Comparison of ENCODE assay signal across 34 mouse cellular contexts in genomic region chr7:30721286-30721685, GRCm38 (mm10). TPM values are rescaled to one million over a fixed set of nuclear protein-coding genes. Genes with fewer than 3 reads are reported as not detected.
DNase-seq lines count a peak whose midpoint lies in the region; ATAC-seq and TF ChIP-seq lines count a peak whose summit lies in the region.
"Had no signal": no experiment of that assay in that cellular context is flagged by ENCODE, and none has a peak within 500 bp of the region (broad histone marks: within the 10 kb centered on the region; RNA-seq: fewer than 3 reads in every experiment).

No protein-coding gene starts in this region.

- intact Hi-C loops in left cerebral cortex, postnatal 4 days (cut with DNase I), result no loop called here

- no peak for ATAC-seq in liver, embryonic 11.5 days (replicated peaks; ENCODE audit: low FRiP score)
- ATAC-seq: forebrain, embryonic 13.5 days; intestine, embryonic 16.5 days; liver, embryonic 12.5 days; liver, postnatal 0 days; Patski had no signal

- no peaks in the 10 kb centered on the region; the same call in 1 of the 2 replicates for H3K4me1 ChIP-seq in cerebellum, adult 2 months (ENCODE audit: control insufficient read depth, insufficient read depth, low read length)
- peaks cover 13% of the 10 kb centered on the region for H3K4me1 ChIP-seq in liver, embryonic 11.5 days (replicated peaks; ENCODE audit: control insufficient read depth, insufficient read depth, low read length)

- H3K9me3 ChIP-seq in liver, embryonic 11.5 days (ENCODE audit: control insufficient read depth, low read length), result no peaks in the 10 kb centered on the region
- H3K9me3 ChIP-seq: forebrain, embryonic 13.5 days; heart, embryonic 10.5 days; heart, embryonic 15.5 days; limb, embryonic 13.5 days; liver, embryonic 12.5 days had no signal

- DNase-seq in cerebellum, adult 2 months, result peak; percentile 36 to 63
- DNase-seq in cerebellum, adult 11 months, result no peak
- DNase-seq in left cerebral cortex, postnatal 4 days, result peak; percentile 61
- DNase-seq in left cerebral cortex, adult 9 months (ENCODE audit: low spot score in 2 of 2), result no peak
- peak; percentile 56 for DNase-seq in brain, adult 2 months (ENCODE audit: low read depth, low spot score)
- DNase-seq in cerebellum, postnatal 14 days, result peak; percentile 46 to 63
- no peak for DNase-seq in liver, embryonic 11.5 days (ENCODE audit: low spot score)
- DNase-seq: adrenal gland, postnatal 10 days; gastrocnemius, postnatal 25 days; heart, adult 11 months; kidney, adult 9 months; kidney, postnatal 10 days; layer of hippocampus, adult 9-11 months; liver, postnatal 0 days; lung, postnatal 36 days; thymus, adult 2 months; thymus, postnatal 36 days had no signal

- H3K27me3 ChIP-seq in cerebellum, adult 2 months (ENCODE audit: control insufficient read depth, insufficient read depth, low read length), result no peaks in the 10 kb centered on the region
- peaks cover 9% of the 10 kb centered on the region for H3K27me3 ChIP-seq in liver, embryonic 11.5 days (replicated peaks; ENCODE audit: control insufficient read depth, insufficient read depth, low read length)

- no peak overlapping the region for H3K4me3 ChIP-seq in cerebellum, adult 2 months (replicated peaks; ENCODE audit: insufficient read depth, low read depth, low read length)
- no peak overlapping the region for H3K4me3 ChIP-seq in liver, embryonic 11.5 days (ENCODE audit: low read depth, low read length)
- H3K4me3 ChIP-seq: erythroblast, embryonic 14.5 days; forebrain, embryonic 13.5 days; heart, embryonic 10.5 days; heart, embryonic 15.5 days; limb, embryonic 13.5 days; liver, embryonic 12.5 days had no signal

- H3K36me3 ChIP-seq in liver, embryonic 11.5 days (ENCODE audit: control insufficient read depth, insufficient read depth, low read length), result no peaks in the 10 kb centered on the region
- H3K36me3 ChIP-seq: heart, embryonic 15.5 days had no signal

- 57% methylated on average over 7 of the region's 7 CpGs for WGBS in cerebellum, adult 2 months
- 89% methylated on average over 7 of the region's 7 CpGs for WGBS in liver, embryonic 11.5 days

- no peak overlapping the region for H3K27ac ChIP-seq in cerebellum, adult 2 months (ENCODE audit: insufficient read depth, low read length)
- no peak overlapping the region for H3K27ac ChIP-seq in liver, embryonic 11.5 days (ENCODE audit: low read depth, low read length)
- H3K27ac ChIP-seq: heart, embryonic 10.5 days; heart, embryonic 15.5 days; limb, embryonic 13.5 days; liver, embryonic 12.5 days had no signal

- no peak for TF ChIP-seq POLR2A in cerebellum, adult 2 months (IDR thresholded peaks at IDR 0.05; ENCODE audit: borderline replicate concordance, insufficient read depth, low read length)

- TF ChIP-seq CTCF in cerebellum, adult 2 months (IDR thresholded peaks at IDR 0.05; ENCODE audit: borderline replicate concordance, insufficient read depth, low read depth, low read length), result no peak

- no peak overlapping the region for H3K9ac ChIP-seq in liver, embryonic 11.5 days (ENCODE audit: low read depth, low read length)
- H3K9ac ChIP-seq: forebrain, embryonic 13.5 days; heart, embryonic 15.5 days; limb, embryonic 13.5 days; liver, embryonic 12.5 days; liver, postnatal 0 days had no signal

- H3K4me2 ChIP-seq in liver, embryonic 11.5 days, result no peak overlapping the region
- H3K4me2 ChIP-seq: forebrain, embryonic 13.5 days; heart, embryonic 15.5 days; limb, embryonic 13.5 days; liver, embryonic 12.5 days; midbrain, embryonic 11.5 days had no signal

RNA-seq across cellular contexts. Expression of gene Tmem147, which starts 8.1 kb away (rescaled TPM):
- polyA plus RNA-seq in cerebellum, adult 2 months (2012; rRNA removed), result 247 TPM in 2 replicates
- 100 to 1,000 TPM; 130 to 146 TPM for total RNA-seq in left cerebral cortex, postnatal 4 days (2021)
- polyA plus RNA-seq in liver, embryonic 11.5 days (2014; fragmentation: Nextera tagmentation; extraction: Ambion mirVana), result 168 and 181 TPM in 2 replicates

RNA-seq across cellular contexts. Expression of gene Atp4a, which starts 9.3 kb away (rescaled TPM):
- polyA plus RNA-seq in cerebellum, adult 2 months (2012; rRNA removed), result 0.33 and 0.39 TPM in 2 replicates
- total RNA-seq in left cerebral cortex, postnatal 4 days (2021), result 1 to 10 TPM; 4.0 to 5.1 TPM
- polyA plus RNA-seq in liver, embryonic 11.5 days (2014; fragmentation: Nextera tagmentation; extraction: Ambion mirVana), result 1.5 and 1.9 TPM in 2 replicates
- total RNA-seq: heart, postnatal 25 days had no signal
- polyA plus RNA-seq: erythroblast, embryonic 14.5 days; Patski had no signal

RNA-seq across cellular contexts. Expression of gene Gapdhs, which starts 22.2 kb away (rescaled TPM):
- polyA plus RNA-seq in cerebellum, adult 2 months (2012; rRNA removed), result not detected in 2 replicates
- total RNA-seq in left cerebral cortex, postnatal 4 days (2021), result not detected
- polyA plus RNA-seq in liver, embryonic 11.5 days (2014; fragmentation: Nextera tagmentation; extraction: Ambion mirVana), result 0.31 and 0.44 TPM in 2 replicates
- total RNA-seq: adrenal gland, postnatal 10 days; gastrocnemius, adult 18-20 months; gastrocnemius, postnatal 25 days; heart, postnatal 25 days; left cerebral cortex, postnatal 25 days; megakaryocyte, adult 5-6 weeks; MEL had no signal
- polyA plus RNA-seq: cortical plate, adult 2 months; erythroblast, embryonic 14.5 days; frontal cortex, adult 2 months; heart, embryonic 15.5 days; liver, embryonic 12.5 days had no signal

RNA-seq across cellular contexts. Expression of gene 2200002J24Rik, which starts 22.6 kb away (rescaled TPM):
- not detected in 2 replicates for polyA plus RNA-seq in cerebellum, adult 2 months (2012; rRNA removed)
- total RNA-seq in left cerebral cortex, postnatal 4 days (2021), result not detected
- polyA plus RNA-seq in liver, embryonic 11.5 days (2014; fragmentation: Nextera tagmentation; extraction: Ambion mirVana), result 0.53 TPM in 1 of 2 replicates, not detected in the other
- total RNA-seq: gastrocnemius, adult 18-20 months; gastrocnemius, postnatal 25 days; heart, postnatal 25 days; left cerebral cortex, postnatal 25 days; megakaryocyte, adult 5-6 weeks; MEL had no signal
- polyA plus RNA-seq: cortical plate, adult 2 months; erythroblast, embryonic 14.5 days; forebrain, embryonic 13.5 days; frontal cortex, adult 2 months; hindbrain, embryonic 11.5 days; limb, embryonic 13.5 days; midbrain, embryonic 11.5 days had no signal

RNA-seq across cellular contexts. Expression of gene Sbsn, which starts 30.0 kb away (rescaled TPM):
- polyA plus RNA-seq in cerebellum, adult 2 months (2012; rRNA removed), result 6.3 and 6.9 TPM in 2 replicates
- 10 to 100 TPM in 1 of 2 experiments, 1 to 10 TPM in 1; 8.5 to 12.2 TPM for total RNA-seq in left cerebral cortex, postnatal 4 days (2021)
- 0.07 and 0.21 TPM in 2 replicates for polyA plus RNA-seq in liver, embryonic 11.5 days (2014; fragmentation: Nextera tagmentation; extraction: Ambion mirVana)

Comparison
In these comparisons a context has a peak if more than half of its experiments do, and no peak if none do; other contexts are left out.
1. DNase-seq: peak in cerebellum, adult 2 months (2 of 2), left cerebral cortex, postnatal 4 days (single experiment), brain, adult 2 months (single experiment) and cerebellum, postnatal 14 days (2 of 2); none in cerebellum, adult 11 months (single experiment), left cerebral cortex, adult 9 months (0 of 2) and liver, embryonic 11.5 days (single experiment).